Mouse (Mus musculus) MEL (cell line): Measurements from ENCODE around the gene Mllt11. TPM values are rescaled to one million over a fixed set of nuclear protein-coding genes. Genes with fewer than 3 reads are reported as not detected.

ENCODE experiments used
- DNase-seq: peaks from one replicate; pipeline ENCODE4 v3.0.0; 2011; ENCODE audit warnings: low read depth, low spot score
- H3K27ac ChIP-seq: 2 replicates; pipeline ENCODE4 v1.5.1; 2012; ENCODE audit warnings: low read depth, mild to moderate bottlenecking, control low read depth, low read length, moderate library complexity; ENCODE audit not compliant: control insufficient read depth
- H3K27me3 ChIP-seq, 2 experiments: fragments of 150-350 bp in 1 of 2; sonication (generic) in 1 of 2; 2 replicates each; pipeline ENCODE4 v1.6.1; 2012; ENCODE audit warnings: low read length in 2 of 2, mild to moderate bottlenecking in 2 of 2, improper control_type of control experiment in 1 of 2, moderate library complexity in 1 of 2; ENCODE audit not compliant: insufficient read depth in 2 of 2, control insufficient read depth in 1 of 2
- H3K36me3 ChIP-seq, 2 experiments: 2 replicates each; pipeline ENCODE4 v1.6.1; 2012 to 2014; ENCODE audit warnings: low read length in 2 of 2, improper control_type of control experiment in 1 of 2, inconsistent platforms in 1 of 2, mild to moderate bottlenecking in 1 of 2; ENCODE audit not compliant: insufficient read depth in 2 of 2, control insufficient read depth in 1 of 2
- H3K4me1 ChIP-seq, 2 experiments: fragments of 150-350 bp in 1 of 2; sonication (generic) in 1 of 2; 2 replicates each; pipeline ENCODE4 v1.6.1; 2012; ENCODE audit warnings: low read length in 2 of 2, improper control_type of control experiment in 1 of 2, mild to moderate bottlenecking in 1 of 2; ENCODE audit not compliant: insufficient read depth in 2 of 2, control insufficient read depth in 1 of 2
- H3K4me3 ChIP-seq, 2 experiments: fragments of 150-350 bp in 1 of 2; sonication (generic) in 1 of 2; 2 replicates each; pipeline ENCODE4 v1.5.1; 2012; ENCODE audit warnings: low read depth in 2 of 2, low read length in 2 of 2, mild to moderate bottlenecking in 2 of 2, moderate library complexity in 2 of 2, control low read depth in 1 of 2, improper control_type of control experiment in 1 of 2; ENCODE audit not compliant: control insufficient read depth in 1 of 2, insufficient read depth in 1 of 2
- H3K79me2 ChIP-seq: 2 replicates; pipeline ENCODE4 v1.6.1; 2012; ENCODE audit warnings: mild to moderate bottlenecking, low read length, moderate library complexity; ENCODE audit not compliant: control insufficient read depth, poor library complexity, insufficient read depth
- H3K9ac ChIP-seq: 2 replicates; pipeline ENCODE4 v1.6.1; 2012; ENCODE audit warnings: low read depth, mild to moderate bottlenecking, control low read depth, low read length, moderate library complexity; ENCODE audit not compliant: control insufficient read depth, poor library complexity, severe bottlenecking
- H3K9me3 ChIP-seq: fragments of 150-350 bp; sonication (generic); replicated peaks from 2 replicates; pipeline ENCODE4 v1.6.1; 2012; ENCODE audit warnings: mild to moderate bottlenecking, low read length, improper control_type of control experiment, moderate library complexity; ENCODE audit not compliant: insufficient read depth
- CHD1 ChIP-seq: IDR thresholded peaks from 2 replicates; pipeline ENCODE4 v1.6.1; 2012; ENCODE audit warnings: low read depth, mild to moderate bottlenecking, inconsistent platforms, low read length, improper control_type of control experiment
- CTCF ChIP-seq, 3 experiments: IDR thresholded peaks in 2 of 3; conservative IDR thresholded peaks in 1 of 3; 2 replicates each; pipeline ENCODE4 v1.5.1; 2011 to 2012; ENCODE audit warnings: low read length in 3 of 3, low read depth in 2 of 3, mild to moderate bottlenecking in 2 of 3, improper control_type of control experiment in 1 of 3, inconsistent platforms in 1 of 3, mixed read lengths in 1 of 3, moderate library complexity in 1 of 3; ENCODE audit not compliant: control insufficient read depth in 1 of 3, insufficient read depth in 1 of 3, poor library complexity in 1 of 3, severe bottlenecking in 1 of 3
- EP300 ChIP-seq, 2 experiments: IDR thresholded peaks; 2 replicates each; pipeline ENCODE4 v1.6.1; 2011; ENCODE audit warnings: improper control_type of control experiment in 2 of 2, low read length in 2 of 2, low read depth in 1 of 2, mild to moderate bottlenecking in 1 of 2
- GABPA ChIP-seq: IDR thresholded peaks from 2 replicates; pipeline ENCODE4 v1.6.1; 2012; ENCODE audit warnings: low read depth, mild to moderate bottlenecking, inconsistent platforms, low read length, improper control_type of control experiment, moderate library complexity
- MXI1 ChIP-seq: IDR thresholded peaks from 2 replicates; pipeline ENCODE4 v1.6.1; 2011; ENCODE audit warnings: mild to moderate bottlenecking, low read depth, low read length, improper control_type of control experiment
- MYB ChIP-seq: IDR thresholded peaks from 2 replicates; pipeline ENCODE4 v1.6.1; 2011; ENCODE audit warnings: mild to moderate bottlenecking, low read depth, low read length, improper control_type of control experiment
- MYC ChIP-seq: IDR thresholded peaks from 2 replicates; pipeline ENCODE4 v1.6.1; 2011; ENCODE audit warnings: low read depth, mild to moderate bottlenecking, low read length, improper control_type of control experiment, moderate library complexity
- NRF1 ChIP-seq: IDR thresholded peaks from 2 replicates; pipeline ENCODE4 v1.6.1; 2014; ENCODE audit warnings: low read depth, mild to moderate bottlenecking, inconsistent platforms, low read length, improper control_type of control experiment, moderate library complexity; ENCODE audit not compliant: poor library complexity, insufficient read depth, severe bottlenecking
- POLR2AphosphoS5 ChIP-seq: IDR thresholded peaks from 2 replicates; pipeline ENCODE4 v1.6.1; 2012; ENCODE audit warnings: low read depth, borderline replicate concordance, mild to moderate bottlenecking, inconsistent platforms, low read length, moderate library complexity, mixed read lengths
- RAD21 ChIP-seq: IDR thresholded peaks from 2 replicates; pipeline ENCODE4 v1.6.1; 2011; ENCODE audit warnings: mild to moderate bottlenecking, low read depth, low read length, improper control_type of control experiment
- TBP ChIP-seq: IDR thresholded peaks from 2 replicates; pipeline ENCODE4 v1.8.0; 2011; ENCODE audit warnings: low read depth, low read length, improper control_type of control experiment
- USF1 ChIP-seq: IDR thresholded peaks from 2 replicates; pipeline ENCODE4 v1.6.1; 2014; ENCODE audit warnings: low read depth, mild to moderate bottlenecking, inconsistent platforms, low read length, improper control_type of control experiment, moderate library complexity
- polyA plus RNA-seq, 2 experiments: library from polyadenylated mRNA; stranded (reverse) in 1 of 2; unstranded in 1 of 2; fragments of >175 nt in 1 of 2; fragments of >200 nt in 1 of 2; gene quantifications; 2 replicates each; pipeline versions ENCODE4 v1.2.1 to v1.2.4; 2012; ENCODE audit warnings: low replicate concordance in 2 of 2, low read depth in 1 of 2; ENCODE audit not compliant: insufficient read length in 2 of 2, insufficient read depth in 1 of 2, missing spikeins in 1 of 2
- total RNA-seq: library from RNA; depleted of rRNA; stranded (reverse); fragments of 300-350 nt; gene quantifications from 2 replicates; pipeline ENCODE4 v1.2.3, GENCODE M21; 2012

The Mllt11 gene
- total and polyA plus RNA-seq, 3 experiments: 7.3 to 24.6 TPM; not detected in 1

DNA sequence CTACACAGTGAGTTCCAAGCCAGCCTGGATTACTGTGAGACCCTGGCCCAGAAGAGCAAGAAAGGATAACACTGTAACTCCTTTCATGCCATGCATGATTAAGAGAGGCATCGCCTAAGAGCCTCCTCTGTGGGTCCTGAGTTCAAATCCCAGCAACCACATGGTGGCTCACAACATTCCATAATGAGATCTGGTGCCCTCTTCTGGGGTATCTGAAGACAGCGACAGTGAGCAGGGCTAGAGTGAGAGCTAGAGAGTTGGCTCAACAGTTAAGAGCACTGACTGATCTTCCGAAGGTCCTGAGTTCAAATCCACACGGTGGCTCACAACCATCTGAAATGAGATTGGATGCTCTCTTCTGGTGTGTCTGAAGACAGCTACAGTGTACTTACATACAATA, 42.5 kb upstream of the Mllt11 start:
- no peak overlapping the region for H3K27ac ChIP-seq
- H3K4me3 ChIP-seq: no peak overlapping the region
- no peaks in the 10 kb centered on the region for H3K9me3 ChIP-seq
- peaks cover 10% of the 10 kb centered on the region; the same call in 1 of the 2 replicates for H3K79me2 ChIP-seq
- peaks cover 26 to 44% of the 10 kb centered on the region in 2 experiments for H3K4me1 ChIP-seq
- H3K36me3 ChIP-seq: peaks cover 1 to 36% of the 10 kb centered on the region in 2 experiments; a peak in 3 of 4 replicates
- DNase-seq: peak; percentile 55
- no peak overlapping the region for H3K9ac ChIP-seq
- no peak for TF ChIP-seq MYC
- peak in 1 of 3 experiments; percentile 31; a peak in 1 of 6 replicates for TF ChIP-seq CTCF (IDR thresholded peaks at IDR 0.05 in 2 of 3, conservative IDR thresholded peaks at IDR 0.05 in 1 of 3; ENCODE audit: control insufficient read depth in 1 of 3, insufficient read depth in 1 of 3, low read depth in 2 of 3, low read length in 3 of 3, poor library complexity in 1 of 3, severe bottlenecking in 1 of 3)
- TF ChIP-seq TBP: peak; percentile 87
- no peak for TF ChIP-seq RAD21
- TF ChIP-seq, all 39 proteins: peak for 2
- H3K27me3 ChIP-seq: no peaks in the 10 kb centered on the region

DNA sequence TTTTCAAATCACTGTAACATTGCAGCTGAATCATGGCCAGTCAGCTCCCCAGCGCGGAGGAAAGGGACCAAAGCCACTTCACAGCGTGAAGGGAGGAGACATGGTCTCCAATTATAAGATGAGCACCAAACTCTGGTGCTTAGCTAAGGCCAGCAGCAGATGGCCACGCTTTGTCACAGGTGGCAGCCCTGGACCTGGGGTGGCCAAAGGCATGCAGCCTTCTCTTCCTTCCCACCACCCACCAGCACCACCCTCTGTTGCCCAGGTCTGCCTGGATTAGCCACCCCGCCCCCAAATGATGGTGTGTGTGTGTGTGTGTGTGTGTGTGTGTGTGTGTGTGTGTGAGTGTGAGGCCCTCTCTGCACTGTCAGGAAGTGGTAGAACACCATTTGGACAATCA, 41.5 kb upstream of the Mllt11 start:
- Histone ChIP-seq H3K9ac (no peak overlapping the region), H3K4me1 (peaks cover 26 to 38% of the 10 kb centered on the region in 2 experiments), H3K36me3 (peaks cover 1 to 31% of the 10 kb centered on the region in 2 experiments; a peak in 3 of 4 replicates), H3K4me3 (no peak overlapping the region), H3K79me2 (peaks cover 5% of the 10 kb centered on the region; the same call in 1 of the 2 replicates), H3K9me3 (no peaks in the 10 kb centered on the region), H3K27me3 (no peaks in the 10 kb centered on the region), H3K27ac (no peak overlapping the region)
- no peak for DNase-seq
- TF ChIP-seq NRF1 (no peak), EP300 (IDR thresholded peaks at IDR 0.05; ENCODE audit: low read depth in 1 of 2, low read length in 2 of 2) (no peak), MYB (no peak), GABPA (no peak), POLR2AphosphoS5 (no peak)

DNA sequence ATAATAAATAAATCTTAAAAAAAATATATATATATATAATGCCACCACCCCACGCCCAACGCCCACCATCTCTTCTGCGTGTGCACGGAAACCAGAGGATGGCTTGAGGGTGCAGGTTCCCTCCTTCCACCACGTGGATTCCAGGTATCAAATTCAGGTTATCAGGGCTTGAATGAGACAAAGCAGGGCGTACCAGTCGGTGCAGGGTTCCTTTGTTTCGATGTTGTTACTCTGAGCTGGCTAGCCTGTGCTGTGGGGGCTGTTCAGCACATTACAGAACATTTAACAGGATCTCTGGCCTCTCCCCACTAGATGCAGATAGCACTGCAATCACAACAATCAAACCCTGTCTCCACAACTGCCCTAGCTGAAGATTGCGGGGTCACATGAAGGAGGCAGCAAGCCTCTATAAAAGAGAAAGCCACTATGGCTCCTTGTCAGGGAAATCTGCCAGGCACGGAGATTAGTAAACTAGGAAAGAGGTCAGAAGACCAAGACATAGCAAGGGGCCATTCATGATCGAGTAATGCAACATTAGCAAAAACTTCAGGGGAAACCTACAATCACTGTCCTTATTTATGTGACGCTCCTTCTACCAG, 38.9 kb upstream of the Mllt11 start:
- H3K79me2 ChIP-seq: 0 out of 2 replicates have a peak, but pooled peaks cover 2% of the 10 kb centered on the region
- TF ChIP-seq MXI1 (no peak), POLR2AphosphoS5 (no peak), CHD1 (no peak), RAD21 (no peak), USF1 (no peak)
- no peaks in the 10 kb centered on the region for H3K9me3 ChIP-seq
- H3K27me3 ChIP-seq: no peaks in the 10 kb centered on the region
- peaks cover 8 to 10% of the 10 kb centered on the region in 2 experiments for H3K36me3 ChIP-seq
- no peak overlapping the region for H3K4me3 ChIP-seq
- H3K9ac ChIP-seq: no peak overlapping the region
- peaks cover 9 to 15% of the 10 kb centered on the region in 2 experiments for H3K4me1 ChIP-seq
- DNase-seq: no peak
- H3K27ac ChIP-seq: no peak overlapping the region
